ENCODE assay signal across 8 mouse cellular contexts in genomic region chr17:71615638-71616318, GRCm38 (mm10). TPM values are rescaled to one million over a fixed set of nuclear protein-coding genes. Genes with fewer than 3 reads are reported as not detected.
DNase-seq lines count a peak whose midpoint lies in the region; ATAC-seq and TF ChIP-seq lines count a peak whose summit lies in the region.

TSS of gene Wdr43 (plus strand) at chr17:71615895.

- H3K4me3 ChIP-seq in heart, embryonic 15.5 days, result peak within 1 kb of the TSS; percentile 93
- H3K4me3 ChIP-seq in liver, embryonic 14.5 days (ENCODE audit: insufficient read depth in 1 of 2, low read depth in 2 of 2, low read length in 2 of 2), result peak within 1 kb of the TSS; percentile 81 to 92
- H3K4me3 ChIP-seq in neural tube, embryonic 11.5 days (ENCODE audit: low read depth, low read length), result peak within 1 kb of the TSS; percentile 96
- H3K4me3 ChIP-seq in stomach, postnatal 0 days (ENCODE audit: low read depth, low read length), result peak within 1 kb of the TSS; percentile 100

- peak within 1 kb of the TSS; percentile 89 for H3K9ac ChIP-seq in heart, embryonic 15.5 days
- H3K9ac ChIP-seq in liver, embryonic 14.5 days (replicated peaks), result peak within 1 kb of the TSS; percentile 90
- peak within 1 kb of the TSS; percentile 91 for H3K9ac ChIP-seq in neural tube, embryonic 11.5 days (ENCODE audit: low read length)
- peak within 1 kb of the TSS; percentile 95 for H3K9ac ChIP-seq in stomach, postnatal 0 days (ENCODE audit: low read length)

- H3K4me2 ChIP-seq in heart, embryonic 15.5 days, result peak within 1 kb of the TSS; percentile 79
- H3K4me2 ChIP-seq in liver, embryonic 14.5 days (ENCODE audit: low read depth), result peak within 1 kb of the TSS; percentile 84
- peak within 1 kb of the TSS; percentile 60 for H3K4me2 ChIP-seq in neural tube, embryonic 11.5 days (ENCODE audit: low read depth)
- H3K4me2 ChIP-seq in stomach, postnatal 0 days (replicated peaks; ENCODE audit: low read depth), result peak within 1 kb of the TSS; percentile 88

- H3K27ac ChIP-seq in heart, embryonic 15.5 days, result peak within 1 kb of the TSS; percentile 70
- H3K27ac ChIP-seq in liver, embryonic 14.5 days, result peak within 1 kb of the TSS; percentile 56
- peak within 1 kb of the TSS; percentile 36; the same call in 1 of the 2 replicates for H3K27ac ChIP-seq in neural tube, embryonic 11.5 days (ENCODE audit: low read depth, low read length)
- H3K27ac ChIP-seq in stomach, postnatal 0 days (replicated peaks), result peak within 1 kb of the TSS; percentile 83

- DNase-seq in c-Kit-negative CD71-positive TER-119-positive erythroid progenitor cells, embryonic 14.5 days (ENCODE audit: low read depth, low spot score), result peak; percentile 73
- peak; percentile 88 for DNase-seq in fibroblast of lung, adult 2 months (ENCODE audit: low read depth)
- peak; percentile 96 to 98 for DNase-seq in kidney, postnatal 25 days
- DNase-seq in liver, embryonic 14.5 days (ENCODE audit: low read depth in 3 of 3, low spot score in 3 of 3), result peak; percentile 88 to 90 (median 89)
- peak; percentile 98 for DNase-seq in neural tube, embryonic 11.5 days (ENCODE audit: low spot score)
- DNase-seq in stomach, postnatal 0 days (ENCODE audit: low spot score), result peak; percentile 98

- H3K36me3 ChIP-seq in heart, embryonic 15.5 days, result no peaks in the 10 kb centered on the region
- H3K36me3 ChIP-seq in liver, embryonic 14.5 days (replicated peaks; ENCODE audit: control insufficient read depth, insufficient read depth, low read depth), result peaks cover 5% of the 10 kb centered on the region
- H3K36me3 ChIP-seq in neural tube, embryonic 11.5 days (ENCODE audit: control insufficient read depth, insufficient read depth, low read length), result no peaks in the 10 kb centered on the region
- H3K36me3 ChIP-seq in stomach, postnatal 0 days (ENCODE audit: control insufficient read depth, insufficient read depth, low read length), result no peaks in the 10 kb centered on the region

- no peaks in the 10 kb centered on the region for H3K9me3 ChIP-seq in heart, embryonic 15.5 days (replicated peaks)
- H3K9me3 ChIP-seq in liver, embryonic 14.5 days (ENCODE audit: control insufficient read depth, low read length), result no peaks in the 10 kb centered on the region
- H3K9me3 ChIP-seq in neural tube, embryonic 11.5 days (ENCODE audit: control insufficient read depth, low read length), result no peaks in the 10 kb centered on the region
- H3K9me3 ChIP-seq in stomach, postnatal 0 days (ENCODE audit: control insufficient read depth, low read length), result no peaks in the 10 kb centered on the region

- no peak for TF ChIP-seq EP300 in liver, embryonic 14.5 days (IDR thresholded peaks at IDR 0.05; ENCODE audit: low read depth)
- TF ChIP-seq EP300 in stomach, postnatal 0 days (optimal IDR thresholded peaks at IDR 0.05), result no peak

- H3K27me3 ChIP-seq in heart, embryonic 15.5 days, result no peaks in the 10 kb centered on the region
- no peaks in the 10 kb centered on the region for H3K27me3 ChIP-seq in liver, embryonic 14.5 days (ENCODE audit: control insufficient read depth, insufficient read depth, low read length)
- H3K27me3 ChIP-seq in neural tube, embryonic 11.5 days (ENCODE audit: control insufficient read depth, insufficient read depth, low read length), result no peaks in the 10 kb centered on the region
- H3K27me3 ChIP-seq in stomach, postnatal 0 days (ENCODE audit: control insufficient read depth, insufficient read depth, low read length), result no peaks in the 10 kb centered on the region

- peak; percentile 93 for ATAC-seq in CD4-positive, CD25-positive, alpha-beta regulatory T cell, adult 4 months
- peak; percentile 100 for ATAC-seq in heart, embryonic 15.5 days (replicated peaks; ENCODE audit: insufficient number of reproducible peaks, insufficient read depth, low FRiP score, low read depth)
- peak; percentile 99 for ATAC-seq in liver, embryonic 14.5 days (ENCODE audit: insufficient read depth)
- ATAC-seq in neural tube, embryonic 11.5 days (ENCODE audit: insufficient read depth, low FRiP score, low TSS enrichment), result peak; percentile 100
- ATAC-seq in stomach, postnatal 0 days (ENCODE audit: low FRiP score, low TSS enrichment), result peak; percentile 100

- H3K4me1 ChIP-seq in heart, embryonic 15.5 days (replicated peaks), result peaks cover 19% of the 10 kb centered on the region
- H3K4me1 ChIP-seq in liver, embryonic 14.5 days (replicated peaks; ENCODE audit: control insufficient read depth in 2 of 2, insufficient read depth in 2 of 2, low read length in 1 of 2), result peaks cover 7 to 8% of the 10 kb centered on the region in 2 experiments
- peaks cover 14% of the 10 kb centered on the region for H3K4me1 ChIP-seq in neural tube, embryonic 11.5 days (ENCODE audit: control insufficient read depth, insufficient read depth, low read length)
- no peaks in the 10 kb centered on the region for H3K4me1 ChIP-seq in stomach, postnatal 0 days (replicated peaks; ENCODE audit: control insufficient read depth, insufficient read depth)

- 5% methylated on average over 40 of the region's 40 CpGs for WGBS in heart, embryonic 15.5 days
- 3% methylated on average over 37 of the region's 40 CpGs for WGBS in liver, embryonic 14.5 days (ENCODE audit: insufficient replicate concordance)
- WGBS in neural tube, embryonic 11.5 days, result 6% methylated on average over 40 of the region's 40 CpGs
- 6% methylated on average over 40 of the region's 40 CpGs for WGBS in stomach, postnatal 0 days

- peak; percentile 9; the same call in 1 of the 2 replicates for TF ChIP-seq CTCF in liver, embryonic 14.5 days (IDR thresholded peaks at IDR 0.05; ENCODE audit: low read depth)
- peak; percentile 20; the same call in 1 of the 2 replicates for TF ChIP-seq CTCF in stomach, postnatal 0 days (IDR thresholded peaks at IDR 0.05; ENCODE audit: low read depth)

RNA-seq across cellular contexts. Expression of gene Wdr43, which starts in this region (rescaled TPM):
- polyA plus RNA-seq in CD4-positive, CD25-positive, alpha-beta regulatory T cell, adult 4 months (2017; shearing (Covaris generic)), result 100 to 1,000 TPM; 134 to 151 TPM
- polyA plus RNA-seq in heart, embryonic 15.5 days (2015; fragmentation: Nextera tagmentation; extraction: Ambion mirVana), result 32.4 and 40.5 TPM in 2 replicates
- polyA plus RNA-seq in liver, embryonic 14.5 days (2012; rRNA removed), result 20.1 and 26.2 TPM in 2 replicates
- 45.5 and 46.3 TPM in 2 replicates for polyA plus RNA-seq in liver, embryonic 14.5 days (2014; fragmentation: Nextera tagmentation; extraction: Ambion mirVana)
- 89.9 and 91.9 TPM in 2 replicates for polyA plus RNA-seq in neural tube, embryonic 11.5 days (2014; fragmentation: Nextera tagmentation; extraction: Ambion mirVana)
- polyA plus RNA-seq in stomach, postnatal 0 days (2015; fragmentation: Nextera tagmentation; extraction: Ambion mirVana), result 28.0 and 30.6 TPM in 2 replicates

Comparison
In these comparisons a context has a peak if more than half of its experiments do, and no peak if none do; other contexts are left out.
1. Peak in every context shown above with its lines: DNase-seq, ATAC-seq, H3K4me3 ChIP-seq and H3K27ac ChIP-seq.